Mouse (Mus musculus) hindbrain, embryonic 10.5 days (tissue): ENCODE measurements around the gene Rhox3c. TPM values are rescaled to one million over a fixed set of nuclear protein-coding genes. Genes with fewer than 3 reads are reported as not detected.
"Not testable (repeated sequence)": the region's sequence is repeated elsewhere in the genome, so short reads cannot be mapped to it uniquely, and the experiment has no call there.

Experiments
- DNase-seq: peaks from one replicate; pipeline ENCODE4 v3.0.0-alpha.2; 2017; ENCODE audit warnings: low spot score
- H3K27ac ChIP-seq: fragments of 300-500 bp; sonication (generic); 2 replicates; pipeline ENCODE4 v1.5.1; 2016; ENCODE audit warnings: mild to moderate bottlenecking, moderate library complexity
- H3K27me3 ChIP-seq: fragments of 300-500 bp; sonication (generic); 2 replicates; pipeline ENCODE4 v1.6.1; 2016; ENCODE audit warnings: mild to moderate bottlenecking; ENCODE audit not compliant: poor library complexity, insufficient read depth, severe bottlenecking
- H3K36me3 ChIP-seq: fragments of 300-500 bp; sonication (generic); 2 replicates; pipeline ENCODE4 v1.6.1; 2016; ENCODE audit warnings: mild to moderate bottlenecking, moderate library complexity
- H3K4me1 ChIP-seq: fragments of 300-500 bp; sonication (generic); replicated peaks from 2 replicates; pipeline ENCODE4 v1.6.1; 2016; ENCODE audit warnings: mild to moderate bottlenecking
- H3K4me3 ChIP-seq: fragments of 300-500 bp; sonication (generic); 2 replicates; pipeline ENCODE4 v1.5.1; 2016; ENCODE audit warnings: mild to moderate bottlenecking, moderate library complexity
- H3K9me3 ChIP-seq: fragments of 300-500 bp; sonication (generic); 2 replicates; pipeline ENCODE4 v1.6.1; 2016; ENCODE audit warnings: mild to moderate bottlenecking, moderate library complexity
- WGBS: fragments of 180-500 bp; shearing (Covaris S2); methylation state at CpG from one replicate; pipeline ENCODE4 v1.1.7; 2016; 5-methylcytosine and 5-hydroxymethylcytosine counted together
- polyA plus RNA-seq: library from polyadenylated mRNA; unstranded; fragments of >200 nt; fragmentation: Nextera tagmentation; extraction: Ambion mirVana; gene quantifications from 2 replicates; pipeline ENCODE4 v1.2.1, GENCODE M21; 2016

The Rhox3c gene
- not detected in 2 replicates for polyA plus RNA-seq

- H3K36me3 ChIP-seq, H3K9me3 ChIP-seq, H3K4me3 ChIP-seq, H3K27me3 ChIP-seq, DNase-seq, H3K4me1 ChIP-seq, H3K27ac ChIP-seq: not testable (repeated sequence)
- 94% methylated on average over 3 of the region's 4 CpGs for WGBS
These were observed at the start of gene Rhox3c for GRCm38 (mm10) chrX:37458285-37458684. TSS of gene Rhox3c (plus strand) at chrX:37458585.

GRCm38 (mm10) chrX:37411767-37412166, 46.6 kb upstream of the Rhox3c start, which contains the start of gene Rhox2b:
TSS of gene Rhox2b (plus strand) at chrX:37412067.
- H3K27ac ChIP-seq, H3K36me3 ChIP-seq, H3K27me3 ChIP-seq, H3K9me3 ChIP-seq, DNase-seq, H3K4me1 ChIP-seq, H3K4me3 ChIP-seq: not testable (repeated sequence)
- WGBS: no CpG with 5 or more reads among the region's 9 CpGs

- WGBS: 91% methylated on average over 14 of the region's 15 CpGs
- not testable (repeated sequence) for H3K27me3 ChIP-seq, H3K27ac ChIP-seq, H3K9me3 ChIP-seq, H3K4me3 ChIP-seq, DNase-seq, H3K4me1 ChIP-seq, H3K36me3 ChIP-seq
These were observed 26.2 kb upstream of the Rhox3c start, which contains the start of gene Rhox4b for GRCm38 (mm10) chrX:37432194-37432593. TSS of gene Rhox4b (plus strand) at chrX:37432494.

GRCm38 (mm10) chrX:37453380-37453779, 5.0 kb upstream of the Rhox3c start, which contains the start of gene Rhox2c:
TSS of gene Rhox2c (plus strand) at chrX:37453680.
- not testable (repeated sequence) for H3K27me3 ChIP-seq, H3K9me3 ChIP-seq, H3K36me3 ChIP-seq, H3K4me1 ChIP-seq, H3K27ac ChIP-seq, H3K4me3 ChIP-seq, DNase-seq
- WGBS: 92% methylated on average over 9 of the region's 10 CpGs

- not testable (repeated sequence) for H3K4me3 ChIP-seq, H3K36me3 ChIP-seq, H3K9me3 ChIP-seq, DNase-seq, H3K27ac ChIP-seq, H3K4me1 ChIP-seq, H3K27me3 ChIP-seq
- 95% methylated on average over 14 of the region's 14 CpGs for WGBS
These were observed 21.7 kb downstream of the Rhox3c start, which contains the start of gene Rhox4c for GRCm38 (mm10) chrX:37480037-37480436. TSS of gene Rhox4c (plus strand) at chrX:37480337.

- not testable (repeated sequence) for H3K27ac ChIP-seq, H3K9me3 ChIP-seq, H3K4me1 ChIP-seq, DNase-seq, H3K36me3 ChIP-seq, H3K4me3 ChIP-seq, H3K27me3 ChIP-seq
- 96% methylated on average over 17 of the region's 18 CpGs for WGBS
These were observed 55.7 kb downstream of the Rhox3c start, which contains the start of gene Rhox4d for GRCm38 (mm10) chrX:37514059-37514458. TSS of gene Rhox4d (plus strand) at chrX:37514359.

Other genes starting within 250 kb of the Rhox3c start
- not detected in 2 replicates for gene Gm9, start 247.5 kb upstream of the Rhox3c start, polyA plus RNA-seq
- gene Rhox1, start 236.3 kb upstream of the Rhox3c start, polyA plus RNA-seq: not detected in 2 replicates
- gene Rhox2a, start 213.6 kb upstream of the Rhox3c start, polyA plus RNA-seq: 0.58 TPM in 2 replicates
- gene Rhox3a, start 208.7 kb upstream of the Rhox3c start, polyA plus RNA-seq: not detected in 2 replicates
- gene Rhox4a, start 193.2 kb upstream of the Rhox3c start, polyA plus RNA-seq: 0.10 and 0.17 TPM in 2 replicates
- not detected in 2 replicates for gene Rhox3a2, start 78.6 kb upstream of the Rhox3c start, polyA plus RNA-seq
- gene Rhox4a2, start 67.7 kb upstream of the Rhox3c start, polyA plus RNA-seq: 0.75 and 2.0 TPM in 2 replicates
- not detected in 2 replicates for gene Rhox2b, start 46.5 kb upstream of the Rhox3c start, polyA plus RNA-seq
- gene Rhox4b, start 26.1 kb upstream of the Rhox3c start, polyA plus RNA-seq: 0.88 and 1.1 TPM in 2 replicates
- gene Rhox2c, start 4.9 kb upstream of the Rhox3c start, polyA plus RNA-seq: 0.27 and 1.7 TPM in 2 replicates
- not detected in 2 replicates for gene Rhox4c, start 21.8 kb downstream of the Rhox3c start, polyA plus RNA-seq
- gene Rhox2d, start 34.8 kb downstream of the Rhox3c start, polyA plus RNA-seq: not detected in 2 replicates
- gene Rhox4d, start 55.8 kb downstream of the Rhox3c start, polyA plus RNA-seq: 0.17 TPM in 1 of 2 replicates, not detected in the other
- not detected in 2 replicates for gene Rhox2e, start 71.9 kb downstream of the Rhox3c start, polyA plus RNA-seq
- gene Rhox3e, start 83.4 kb downstream of the Rhox3c start, polyA plus RNA-seq: not detected in 2 replicates
- 0.20 TPM in 1 of 2 replicates, not detected in the other for gene Rhox4e, start 98.8 kb downstream of the Rhox3c start, polyA plus RNA-seq
- not detected in 2 replicates for gene Rhox2f, start 112.8 kb downstream of the Rhox3c start, polyA plus RNA-seq
- gene Rhox3f, start 122.4 kb downstream of the Rhox3c start, polyA plus RNA-seq: not detected in 2 replicates
- not detected in 2 replicates for gene Rhox4f, start 149.1 kb downstream of the Rhox3c start, polyA plus RNA-seq
- gene Rhox3g, start 170.0 kb downstream of the Rhox3c start, polyA plus RNA-seq: not detected in 2 replicates
- not detected in 2 replicates for gene Rhox2g, start 184.9 kb downstream of the Rhox3c start, polyA plus RNA-seq
- not detected in 2 replicates for gene Rhox4g, start 192.7 kb downstream of the Rhox3c start, polyA plus RNA-seq
- not detected in 2 replicates for gene Rhox3h, start 210.2 kb downstream of the Rhox3c start, polyA plus RNA-seq
- not detected in 2 replicates for gene Rhox2h, start 214.7 kb downstream of the Rhox3c start, polyA plus RNA-seq